Mouse (Mus musculus): ENCODE measurements around the gene Flot2. TPM values are rescaled to one million over a fixed set of nuclear protein-coding genes. Genes with fewer than 3 reads are reported as not detected.
"Not testable (repeated sequence)": the region's sequence is repeated elsewhere in the genome, so short reads cannot be mapped to it uniquely, and the experiment has no call there.

The Flot2 gene
- polyA plus RNA-seq, 1 experiment from 2014 or later, result 52.0 TPM

GRCm38 (mm10) chr11:78032809-78033195, 4.9 kb upstream of the Flot2 start:
- H3K27ac ChIP-seq, result peak overlapping the region; percentile 93
- H3K4me2 ChIP-seq, result peak overlapping the region; percentile 83
- H3K4me3 ChIP-seq (replicated peaks), result peak overlapping the region; percentile 72
- H3K36me3 ChIP-seq, result peaks cover 37% of the 10 kb centered on the region
- peak overlapping the region; percentile 78 for H3K9ac ChIP-seq (replicated peaks)
- ATAC-seq (ENCODE audit: insufficient number of reproducible peaks, insufficient read depth, low FRiP score, low TSS enrichment, low read depth), result no peak
- no peaks in the 10 kb centered on the region for H3K27me3 ChIP-seq
- 18% methylated on average over 5 of the region's 5 CpGs for WGBS
- no peaks in the 10 kb centered on the region for H3K9me3 ChIP-seq
- H3K4me1 ChIP-seq (replicated peaks), result peaks cover 35% of the 10 kb centered on the region

- Histone ChIP-seq H3K4me3 (replicated peaks) (no peak overlapping the region), H3K4me2 (no peak overlapping the region), H3K36me3 (peaks cover 25% of the 10 kb centered on the region), H3K27ac (no peak overlapping the region), H3K9ac (replicated peaks) (no peak overlapping the region), H3K4me1 (replicated peaks) (peaks cover 44% of the 10 kb centered on the region), H3K27me3 (no peaks in the 10 kb centered on the region), H3K9me3 (no peaks in the 10 kb centered on the region)
- 92% methylated on average over 23 of the region's 23 CpGs for WGBS
- no peak for ATAC-seq (ENCODE audit: insufficient number of reproducible peaks, insufficient read depth, low FRiP score, low TSS enrichment, low read depth)
Observed at GRCm38 (mm10) chr11:78033931-78034617, 3.7 kb upstream of the Flot2 start.

- WGBS, result 88% methylated on average over 10 of the region's 10 CpGs
- Histone ChIP-seq H3K4me2 (no peak overlapping the region), H3K4me1 (replicated peaks) (peaks cover 33% of the 10 kb centered on the region), H3K36me3 (peaks cover 19% of the 10 kb centered on the region), H3K9me3 (no peaks in the 10 kb centered on the region), H3K4me3 (replicated peaks) (no peak overlapping the region), H3K9ac (replicated peaks) (no peak overlapping the region), H3K27me3 (no peaks in the 10 kb centered on the region), H3K27ac (no peak overlapping the region)
- no peak for ATAC-seq (ENCODE audit: insufficient number of reproducible peaks, insufficient read depth, low FRiP score, low TSS enrichment, low read depth)
Observed at GRCm38 (mm10) chr11:78036791-78037190, 940 bp upstream of the Flot2 start.

GRCm38 (mm10) chr11:78040878-78041277, 3.1 kb downstream of the Flot2 start:
- no peaks in the 10 kb centered on the region for H3K27me3 ChIP-seq
- H3K9ac ChIP-seq (replicated peaks), result no peak overlapping the region
- H3K4me1 ChIP-seq (replicated peaks), result peaks cover 19% of the 10 kb centered on the region
- no peak overlapping the region for H3K27ac ChIP-seq
- ATAC-seq (ENCODE audit: insufficient number of reproducible peaks, insufficient read depth, low FRiP score, low TSS enrichment, low read depth), result no peak
- WGBS, result 64% methylated on average over 2 of the region's 2 CpGs
- H3K9me3 ChIP-seq, result no peaks in the 10 kb centered on the region
- H3K36me3 ChIP-seq, result peaks cover 15% of the 10 kb centered on the region
- no peak overlapping the region for H3K4me3 ChIP-seq (replicated peaks)
- H3K4me2 ChIP-seq, result no peak overlapping the region

- H3K27me3 ChIP-seq; ATAC-seq (ENCODE audit: insufficient number of reproducible peaks, insufficient read depth, low FRiP score, low TSS enrichment, low read depth); H3K9ac ChIP-seq (replicated peaks); H3K9me3 ChIP-seq; H3K4me2 ChIP-seq; H3K4me3 ChIP-seq (replicated peaks); H3K27ac ChIP-seq: not testable (repeated sequence)
- WGBS, result 90% methylated on average over 4 of the region's 4 CpGs
- Histone ChIP-seq H3K36me3 (peaks cover 17% of the 10 kb centered on the region), H3K4me1 (replicated peaks) (peaks cover 15% of the 10 kb centered on the region)
Observed at GRCm38 (mm10) chr11:78042290-78042870, 4.6 kb downstream of the Flot2 start.

- Histone ChIP-seq H3K4me1 (replicated peaks) (no peaks in the 10 kb centered on the region), H3K4me3 (replicated peaks) (no peak overlapping the region), H3K27ac (no peak overlapping the region), H3K36me3 (peaks cover 20% of the 10 kb centered on the region), H3K9me3 (no peaks in the 10 kb centered on the region), H3K4me2 (no peak overlapping the region), H3K9ac (replicated peaks) (no peak overlapping the region), H3K27me3 (no peaks in the 10 kb centered on the region)
- 87% methylated on average over 5 of the region's 5 CpGs for WGBS
- no peak for ATAC-seq (ENCODE audit: insufficient number of reproducible peaks, insufficient read depth, low FRiP score, low TSS enrichment, low read depth)
Observed at GRCm38 (mm10) chr11:78044758-78045251, 7.1 kb downstream of the Flot2 start.

- H3K27ac ChIP-seq; H3K9me3 ChIP-seq; ATAC-seq (ENCODE audit: insufficient number of reproducible peaks, insufficient read depth, low FRiP score, low TSS enrichment, low read depth); H3K4me2 ChIP-seq; H3K27me3 ChIP-seq; H3K9ac ChIP-seq (replicated peaks); H3K4me1 ChIP-seq (replicated peaks); H3K4me3 ChIP-seq (replicated peaks): not testable (repeated sequence)
- peaks cover 41% of the 10 kb centered on the region for H3K36me3 ChIP-seq
- WGBS, result 76% methylated on average over 4 of the region's 4 CpGs
Observed at GRCm38 (mm10) chr11:78048637-78049036, 10.9 kb downstream of the Flot2 start.

- Histone ChIP-seq H3K9ac (replicated peaks) (no peak overlapping the region), H3K4me3 (replicated peaks) (no peak overlapping the region), H3K4me1 (replicated peaks) (no peaks in the 10 kb centered on the region), H3K27ac (no peak overlapping the region), H3K4me2 (no peak overlapping the region), H3K36me3 (peaks cover 76% of the 10 kb centered on the region), H3K9me3 (no peaks in the 10 kb centered on the region), H3K27me3 (no peaks in the 10 kb centered on the region)
- 92% methylated on average over 8 of the region's 8 CpGs for WGBS
- no peak for ATAC-seq (ENCODE audit: insufficient number of reproducible peaks, insufficient read depth, low FRiP score, low TSS enrichment, low read depth)
Observed at GRCm38 (mm10) chr11:78053078-78053477, 15.3 kb downstream of the Flot2 start.

- H3K36me3 ChIP-seq, result peaks cover 72% of the 10 kb centered on the region
- H3K4me2 ChIP-seq, result no peak overlapping the region
- no peak overlapping the region for H3K27ac ChIP-seq
- H3K4me3 ChIP-seq (replicated peaks), result no peak overlapping the region
- H3K9me3 ChIP-seq, result no peaks in the 10 kb centered on the region
- no peak for ATAC-seq (ENCODE audit: insufficient number of reproducible peaks, insufficient read depth, low FRiP score, low TSS enrichment, low read depth)
- no peak overlapping the region for H3K9ac ChIP-seq (replicated peaks)
- 84% methylated on average over 8 of the region's 8 CpGs for WGBS
- no peaks in the 10 kb centered on the region for H3K27me3 ChIP-seq
- H3K4me1 ChIP-seq (replicated peaks), result peaks cover 9% of the 10 kb centered on the region; the same call in 1 of the 2 replicates
Observed at GRCm38 (mm10) chr11:78056946-78057345, 19.2 kb downstream of the Flot2 start.

GRCm38 (mm10) chr11:78059833-78060757, 22.4 kb downstream of the Flot2 start:
- H3K9me3 ChIP-seq, result no peaks in the 10 kb centered on the region
- no peak overlapping the region for H3K4me2 ChIP-seq
- H3K27ac ChIP-seq, result no peak overlapping the region
- H3K36me3 ChIP-seq, result peaks cover 48% of the 10 kb centered on the region
- 55% methylated on average over 9 of the region's 9 CpGs for WGBS
- H3K27me3 ChIP-seq, result no peaks in the 10 kb centered on the region
- no peak overlapping the region for H3K9ac ChIP-seq (replicated peaks)
- no peak overlapping the region for H3K4me3 ChIP-seq (replicated peaks)
- ATAC-seq (ENCODE audit: insufficient number of reproducible peaks, insufficient read depth, low FRiP score, low TSS enrichment, low read depth), result peak; percentile 43; the same call in 1 of the 2 replicates
- H3K4me1 ChIP-seq (replicated peaks), result peaks cover 15% of the 10 kb centered on the region; the same call in 1 of the 2 replicates

GRCm38 (mm10) chr11:78062563-78062962, 24.8 kb downstream of the Flot2 start:
- no peak for ATAC-seq (ENCODE audit: insufficient number of reproducible peaks, insufficient read depth, low FRiP score, low TSS enrichment, low read depth)
- Histone ChIP-seq H3K9ac (replicated peaks) (no peak overlapping the region), H3K27ac (no peak overlapping the region), H3K4me1 (replicated peaks) (peaks cover 15% of the 10 kb centered on the region; the same call in 1 of the 2 replicates), H3K4me3 (replicated peaks) (no peak overlapping the region), H3K4me2 (no peak overlapping the region), H3K9me3 (no peaks in the 10 kb centered on the region), H3K27me3 (no peaks in the 10 kb centered on the region), H3K36me3 (peaks cover 23% of the 10 kb centered on the region)
- 78% methylated on average over 1 of the region's 1 CpGs for whole genome bisulfite sequencing
